Mouse (Mus musculus) spleen, embryonic (tissue): Measurements from ENCODE around the gene Sh2d3c.

ENCODE experiments used
- CTCF ChIA-PET: fragments of 350-600 bp; sonication (Branson Sonifier 250); formaldehyde crosslinking; loops from one replicate; lab custom pipeline; 2022; lab: Charles Lee

Gene Sh2d3c

DNA sequence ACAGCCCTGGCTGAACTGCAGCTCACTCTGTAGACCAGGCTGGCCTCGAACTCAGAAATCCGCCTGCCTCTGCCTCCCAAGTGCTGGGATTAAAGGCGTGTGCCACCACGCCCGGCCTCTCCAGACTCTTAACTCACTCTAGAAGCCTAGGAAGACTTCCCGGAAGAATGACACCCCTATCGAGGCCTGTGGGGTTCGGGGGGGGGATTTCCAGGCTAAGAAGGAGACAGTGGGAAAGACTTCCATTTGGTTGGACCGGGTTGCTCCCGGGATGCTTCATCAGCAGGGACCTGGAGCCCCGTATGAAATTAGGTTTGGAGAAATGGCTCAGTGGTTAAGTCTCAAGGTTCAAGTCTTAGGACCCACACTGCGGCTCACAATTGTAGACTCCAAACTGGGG is 26.2 kb upstream of the Sh2d3c start:
- CTCF ChIA-PET = no interaction called here

DNA sequence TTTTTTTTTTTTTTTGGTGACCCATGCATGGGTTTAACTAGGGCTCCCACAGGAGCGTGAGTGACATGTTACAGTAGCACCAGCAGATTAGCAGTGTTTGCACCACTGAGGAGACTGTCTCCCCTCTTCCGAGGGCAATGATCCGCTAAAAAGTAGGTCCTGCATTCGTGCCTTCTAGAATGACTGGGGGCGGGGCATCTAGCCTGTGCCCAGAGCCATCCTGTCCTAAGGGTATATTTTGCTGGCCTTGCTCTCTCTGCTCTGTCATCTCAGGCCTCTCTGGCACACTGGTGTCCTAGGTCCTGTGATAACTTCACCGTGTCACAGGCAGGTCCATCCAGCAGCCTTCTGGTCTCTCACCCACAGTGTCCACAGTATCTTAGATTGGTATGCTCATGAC is 21.2 kb upstream of the Sh2d3c start:
- CTCF ChIA-PET = no interaction called here

DNA sequence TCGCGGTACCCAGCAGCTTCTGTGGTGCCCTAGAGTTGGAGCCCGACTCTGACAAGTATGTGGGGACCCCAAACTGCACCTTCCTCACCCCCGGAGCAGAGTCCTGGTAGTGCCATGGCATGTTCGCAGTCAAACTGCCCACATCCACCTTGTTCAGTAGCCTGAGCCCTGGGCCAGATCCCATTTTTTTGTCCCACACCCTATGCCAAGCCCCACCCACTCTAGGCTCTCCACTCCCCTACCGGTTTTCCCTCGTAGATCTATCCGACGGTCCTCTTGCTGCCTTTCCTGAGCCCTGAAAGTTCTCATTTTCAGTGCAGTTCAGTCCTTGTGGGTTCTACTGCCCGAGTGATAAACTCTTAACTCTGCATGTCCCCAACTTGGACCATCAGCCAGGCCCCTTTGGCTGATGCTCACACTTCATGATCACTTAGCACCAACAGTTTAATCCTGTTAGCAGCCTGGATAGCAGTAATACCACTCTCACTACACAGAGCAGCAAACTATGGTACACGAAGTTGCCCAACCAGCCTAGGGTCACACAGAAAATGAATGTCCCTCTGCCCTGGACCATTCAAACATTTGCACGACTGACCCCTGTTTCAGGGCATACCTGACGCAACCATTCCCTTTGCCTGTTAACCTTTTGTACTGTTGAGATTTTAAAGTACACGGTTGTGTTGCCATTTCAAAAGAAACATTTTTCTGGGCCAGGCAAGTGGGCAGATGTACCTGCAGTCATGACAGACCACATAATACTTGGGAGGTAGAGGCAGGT is 19.7 kb upstream of the Sh2d3c start:
- CTCF ChIA-PET = no interaction called here

DNA sequence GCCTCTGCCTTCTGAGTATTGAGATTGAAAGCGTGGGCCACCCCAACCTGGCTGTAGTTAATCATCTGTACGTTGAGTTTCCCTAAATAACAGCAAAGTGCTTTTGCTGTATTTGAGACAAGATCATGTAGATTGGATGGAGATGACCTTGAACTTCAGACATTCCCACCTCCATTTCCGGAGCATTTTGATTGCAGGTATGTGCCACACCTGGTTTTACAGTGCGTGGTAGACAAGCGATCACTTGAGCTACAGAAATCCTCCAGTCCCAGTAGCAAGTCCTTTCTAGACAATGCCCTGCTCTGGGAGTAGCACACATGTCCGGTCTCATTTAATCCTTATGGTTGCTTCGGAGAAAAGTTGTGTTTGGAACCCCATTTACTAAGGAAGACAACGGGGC is 17.8 kb upstream of the Sh2d3c start:
- CTCF ChIA-PET = no interaction called here

DNA sequence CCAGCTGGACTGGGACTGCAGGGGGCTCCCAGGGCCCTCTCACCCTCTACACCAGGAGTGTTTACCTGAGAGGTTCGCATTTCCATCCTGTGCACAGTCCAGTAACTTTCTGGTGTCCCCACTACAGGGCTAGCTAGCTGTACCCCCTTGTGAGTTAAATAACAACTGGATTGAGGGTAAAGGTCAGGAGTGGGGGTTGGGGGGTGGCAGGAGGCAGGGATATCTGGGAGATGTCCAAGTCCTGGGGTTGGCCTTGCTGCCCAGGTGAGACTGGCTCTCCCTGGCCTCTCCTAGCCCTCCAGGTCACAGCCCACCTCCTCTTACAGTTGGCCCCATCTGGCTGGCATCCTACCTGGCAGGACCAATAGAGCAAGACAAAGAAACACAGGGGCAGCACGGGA is 16.8 kb upstream of the Sh2d3c start, which contains the start of gene Fpgs:
TSS of gene Fpgs (minus strand) at position 125 of the 401 bp plus-strand sequence.
- CTCF ChIA-PET = interaction anchor here (0.6 kb wide), 1 partner anchor 48 kb away, joined by 3 read pairs; no protein-coding TSS in a partner anchor

DNA sequence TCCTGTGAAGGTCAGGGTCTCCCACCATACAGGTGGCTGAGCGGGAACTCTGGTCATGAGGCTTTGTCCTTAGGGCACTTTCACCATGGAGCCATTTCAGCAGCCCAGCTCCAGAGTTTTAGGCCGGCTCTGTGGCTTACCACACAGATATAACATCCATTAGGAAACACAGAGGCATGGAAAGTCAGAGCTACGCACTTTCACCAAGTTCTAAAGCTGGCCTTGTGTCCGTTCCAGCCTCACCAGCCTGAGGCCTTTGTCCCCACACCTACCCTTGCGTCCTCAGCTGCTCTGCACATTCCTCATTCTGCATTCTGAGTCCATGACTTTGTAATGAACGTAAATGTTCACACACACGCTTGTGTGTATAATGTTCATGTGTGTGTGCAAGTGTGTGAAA is 15.8 kb upstream of the Sh2d3c start:
- CTCF ChIA-PET = no interaction called here

DNA sequence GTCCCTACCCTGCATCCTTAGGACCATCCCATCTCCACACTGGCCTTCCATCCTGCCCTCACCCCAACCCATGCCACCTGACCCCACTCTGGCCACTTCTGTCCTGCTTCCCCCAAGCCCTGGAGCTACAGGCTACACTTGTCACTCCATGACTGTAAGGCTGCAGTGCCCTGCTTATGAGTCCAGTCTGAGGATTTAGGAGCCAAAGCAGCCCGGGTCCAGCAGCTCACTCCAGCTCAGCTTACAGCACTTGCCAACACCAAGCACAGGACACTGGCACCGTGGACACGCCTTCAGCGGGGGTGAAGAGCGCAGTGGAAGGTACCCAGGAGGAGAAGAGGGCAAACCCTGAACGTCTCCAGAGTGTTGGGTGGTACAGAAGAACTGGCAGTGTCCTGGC is 13.9 kb upstream of the Sh2d3c start:
- CTCF ChIA-PET = no interaction called here

DNA sequence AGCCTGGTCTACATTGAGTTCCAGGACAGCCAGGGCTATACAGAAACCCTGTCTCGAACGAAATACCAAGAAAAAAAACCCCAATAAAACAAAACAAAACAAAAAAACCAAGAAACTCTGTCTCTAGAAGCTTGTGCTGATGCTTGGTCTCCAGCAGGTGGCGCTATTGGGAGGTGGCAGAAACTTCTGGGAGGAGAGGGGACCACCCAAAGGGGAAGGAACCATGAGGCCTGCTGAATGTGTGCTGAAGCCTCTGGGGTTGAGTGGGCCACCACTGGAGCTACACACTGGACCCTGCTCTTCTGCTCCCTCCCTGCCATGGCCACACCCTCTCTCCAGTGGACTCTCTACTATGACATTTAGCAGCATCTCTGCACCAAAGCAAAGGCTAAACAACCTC is 12.2 kb upstream of the Sh2d3c start:
- CTCF ChIA-PET = interaction anchor here (0.6 to 1.2 kb wide), 6 partner anchors 11 to 142 kb away, joined by 3 read pairs; no protein-coding TSS in a partner anchor

DNA sequence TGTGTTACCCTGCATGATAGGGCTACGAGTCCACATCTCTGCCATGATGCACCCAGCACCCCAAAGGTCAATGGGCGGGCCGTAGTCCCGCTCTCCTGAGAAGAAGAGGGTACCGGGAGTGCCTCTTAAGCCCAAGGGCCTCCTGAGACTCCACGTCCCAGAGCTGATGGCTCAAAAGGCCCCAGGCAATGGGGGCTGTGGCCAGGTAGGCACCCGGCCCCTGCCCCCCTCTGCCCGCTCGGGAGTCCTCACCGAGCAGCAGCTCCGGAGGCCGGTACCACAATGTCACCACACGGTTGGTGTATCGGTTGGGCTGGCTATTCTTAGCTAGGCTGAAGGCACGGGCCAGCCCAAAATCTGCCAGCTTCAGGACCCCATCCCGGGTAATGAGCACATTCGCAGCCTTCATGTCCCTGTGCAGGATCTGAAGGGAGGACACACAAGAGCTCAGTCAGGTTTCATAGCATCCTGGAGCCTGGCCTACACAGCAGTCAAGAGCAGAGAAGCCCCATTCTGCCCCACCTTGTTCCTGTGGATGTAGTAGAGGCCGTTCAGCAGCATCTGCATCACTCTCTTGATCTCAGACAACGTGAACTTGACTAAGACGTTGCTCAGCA is 11.2 kb upstream of the Sh2d3c start:
- CTCF ChIA-PET = no interaction called here

DNA sequence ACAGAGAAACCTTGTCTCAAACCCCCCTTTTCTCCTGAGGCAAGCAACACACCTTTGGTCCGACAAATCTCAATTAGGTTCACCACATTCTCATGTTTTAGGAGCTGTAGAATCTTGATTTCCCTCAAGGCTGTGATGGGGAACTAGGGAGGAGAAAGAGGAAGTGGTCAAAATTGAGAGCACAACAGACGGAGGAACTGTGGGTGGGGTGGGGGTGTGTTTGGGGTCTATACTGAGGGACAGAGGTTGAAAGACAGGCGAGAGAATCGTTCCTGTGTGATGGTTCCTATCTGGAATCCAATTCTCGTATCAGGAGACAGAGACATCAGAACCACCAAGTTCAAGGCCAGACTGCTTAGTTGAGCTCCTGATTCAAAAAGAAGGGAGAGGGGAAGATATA is 10.4 kb upstream of the Sh2d3c start:
- CTCF ChIA-PET = no interaction called here

DNA sequence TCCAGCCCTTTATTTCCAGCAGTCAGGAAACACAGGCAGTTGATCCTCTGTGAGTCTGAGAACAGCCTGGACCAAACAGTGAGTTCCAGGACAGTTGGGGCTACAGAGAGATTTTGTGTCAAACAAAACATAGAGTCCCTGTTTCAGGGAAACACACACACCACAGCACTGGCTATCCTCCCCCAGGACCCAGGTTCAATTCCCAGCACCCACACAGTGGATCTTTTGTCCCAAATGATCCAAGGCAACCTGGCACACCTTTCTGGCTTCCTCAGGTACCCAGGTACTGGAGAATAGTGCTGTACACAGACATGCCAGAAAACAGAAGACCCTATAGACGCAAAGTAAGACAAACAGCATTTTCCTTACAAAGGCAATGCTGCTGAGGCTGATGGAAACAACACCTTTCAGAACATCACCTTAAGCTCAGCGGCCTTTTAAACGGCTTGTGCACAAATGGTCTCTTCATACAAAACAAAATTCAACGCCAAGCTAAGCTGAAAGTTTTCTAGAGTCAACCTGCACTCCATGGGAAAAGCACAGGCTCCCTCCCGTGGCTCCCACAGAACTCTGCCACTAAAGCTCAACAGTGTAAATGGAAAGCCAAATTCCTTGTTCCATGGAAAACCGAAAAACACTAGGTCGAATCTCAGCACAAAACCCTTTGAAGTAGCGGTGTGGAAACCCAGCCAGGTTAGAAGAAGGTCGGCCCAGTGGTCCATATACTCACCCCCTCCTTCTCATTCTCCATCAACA is 9.4 kb upstream of the Sh2d3c start:
- CTCF ChIA-PET = no interaction called here

DNA sequence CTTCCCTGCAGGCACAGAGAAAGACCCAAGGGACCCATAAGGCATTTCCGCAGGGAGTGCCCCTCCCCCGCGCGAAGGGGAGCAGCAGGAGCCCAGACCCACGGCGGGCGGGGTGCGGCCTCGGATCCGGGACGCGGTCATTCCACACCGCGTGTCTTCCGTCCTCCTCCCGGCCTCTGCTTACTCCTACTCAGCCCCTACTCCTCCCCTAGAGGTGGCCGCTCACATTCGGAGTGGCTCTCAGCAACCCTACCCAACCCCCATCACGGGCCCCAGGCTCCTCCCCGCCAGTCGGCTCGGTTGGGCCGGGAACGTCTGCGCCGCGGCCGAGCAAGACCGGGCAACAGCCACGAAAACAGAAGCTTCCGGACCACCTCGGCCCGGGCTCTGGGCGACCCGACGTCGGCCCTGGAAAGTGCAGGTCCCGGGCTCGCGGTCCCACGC is 8.7 kb upstream of the Sh2d3c start:
- CTCF ChIA-PET = interaction anchor here (0.5 kb wide), 1 partner anchor 64 kb away, joined by 3 read pairs; no protein-coding TSS in a partner anchor

DNA sequence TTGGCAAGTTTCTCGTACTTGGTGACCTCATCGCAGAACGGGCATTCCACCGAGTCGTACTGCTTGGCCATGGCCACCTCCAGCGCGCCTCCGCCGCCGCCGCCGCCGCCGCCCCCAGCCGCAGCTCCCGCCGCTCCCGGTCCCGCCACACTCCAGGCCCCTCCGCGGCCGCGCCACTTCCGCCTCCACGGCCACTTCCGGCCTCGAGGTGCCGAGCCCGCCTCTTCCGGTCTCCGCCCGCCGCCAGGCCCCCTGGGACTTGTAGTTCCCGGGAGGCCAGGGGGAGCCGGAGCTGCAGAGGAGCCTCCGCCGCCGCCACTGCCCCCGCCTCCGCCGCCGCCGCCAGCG is 8.3 kb upstream of the Sh2d3c start:
- CTCF ChIA-PET = interaction anchor here (0.5 kb wide), 1 partner anchor 64 kb away, joined by 3 read pairs; no protein-coding TSS in a partner anchor

DNA sequence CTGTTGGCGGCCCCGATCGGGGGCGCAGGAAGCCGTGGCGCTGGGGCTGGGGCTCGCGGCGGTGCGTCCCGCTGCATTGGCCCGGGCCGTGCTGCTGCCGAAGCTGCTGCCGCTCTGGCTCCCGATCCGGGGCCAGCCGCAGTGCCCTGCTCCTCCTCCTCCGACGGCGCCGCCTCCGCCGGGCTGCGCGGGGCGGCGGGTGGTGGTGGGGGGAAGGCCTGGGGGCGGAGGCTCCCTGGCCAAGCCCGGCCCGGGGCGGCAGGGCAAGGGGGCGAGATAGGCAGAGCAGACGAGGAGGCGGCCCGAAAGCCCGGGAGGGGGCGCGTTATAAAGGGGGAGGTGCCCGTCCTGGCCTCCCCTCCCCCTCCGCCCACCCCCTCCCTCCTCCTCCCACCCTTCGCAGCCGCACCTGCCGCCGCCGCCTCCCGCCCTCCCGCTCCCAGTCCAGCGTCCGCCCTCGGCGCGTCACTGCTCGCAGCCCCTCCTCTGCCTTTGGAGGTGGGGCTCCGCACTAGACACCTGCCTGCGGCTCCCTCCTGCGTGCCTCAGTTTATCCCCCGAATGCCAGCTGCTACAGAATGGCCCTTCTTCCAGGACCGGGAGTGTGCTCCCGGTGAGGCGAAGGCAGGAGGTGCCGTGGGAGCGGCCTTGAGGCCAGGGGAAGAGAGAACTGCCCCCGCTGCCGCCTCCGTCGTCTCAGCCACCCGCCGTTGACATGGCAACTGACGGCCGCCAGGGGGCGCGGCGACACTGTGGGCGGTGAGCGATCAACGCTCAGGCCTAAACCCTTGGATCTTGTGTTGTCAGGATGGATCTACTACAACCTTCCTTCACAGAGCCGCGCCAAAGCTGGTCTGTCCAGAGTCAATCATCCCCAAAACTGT is 7.7 kb upstream of the Sh2d3c start, which contains the start of gene Cdk9:
TSS of gene Cdk9 (minus strand) at position 143 of the 884 bp plus-strand sequence.
- CTCF ChIA-PET = interaction anchor here (0.8 to 2.3 kb wide), 3 partner anchors 14 to 39 kb away, joined by 3 to 13 read pairs (median 4); no protein-coding TSS in a partner anchor

DNA sequence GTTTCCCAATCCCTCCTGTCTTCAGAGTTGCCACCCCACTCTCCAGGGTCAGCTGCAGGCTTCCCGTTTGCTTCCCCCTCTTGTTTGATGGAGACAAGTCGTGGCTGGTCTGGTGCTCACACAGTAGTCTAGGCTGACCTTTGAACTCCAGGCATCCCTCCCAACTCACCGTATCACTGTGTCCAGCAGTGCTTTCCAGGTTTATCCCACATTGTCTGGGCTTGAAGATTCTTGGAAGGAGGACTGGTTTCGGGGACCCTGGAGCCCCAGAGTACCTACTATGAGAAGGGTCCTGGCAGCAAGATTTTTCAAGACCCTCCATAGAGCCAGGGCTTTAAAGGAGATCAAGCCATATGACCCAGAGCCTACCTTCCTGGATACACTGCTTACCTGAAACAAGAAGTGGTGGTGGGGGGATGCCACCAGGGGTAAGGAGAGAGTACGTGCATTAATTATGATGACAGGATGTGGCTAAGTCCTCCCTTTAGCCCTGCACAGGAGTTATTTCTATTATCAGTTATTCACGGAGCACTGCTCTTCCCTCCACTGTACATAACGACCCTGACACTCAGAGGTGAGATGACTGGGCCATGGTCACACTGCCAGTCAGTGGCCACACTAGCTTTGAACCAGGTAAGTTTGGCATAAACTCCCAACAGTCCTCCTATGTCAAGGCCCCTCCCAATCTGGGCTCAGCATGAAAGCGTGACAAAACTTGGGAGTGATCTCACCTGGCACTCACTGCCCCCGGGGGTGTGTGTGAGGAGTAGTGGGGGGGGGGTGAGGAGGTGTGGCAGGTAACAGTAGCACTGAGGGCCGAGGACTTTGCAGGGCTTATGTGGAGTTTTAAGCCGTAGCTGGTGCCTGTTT is 6.5 kb upstream of the Sh2d3c start:
- CTCF ChIA-PET = interaction anchor here (1.2 to 2.3 kb wide), 3 partner anchors 10 to 38 kb away, joined by 3 to 13 read pairs (median 4); no protein-coding TSS in a partner anchor

DNA sequence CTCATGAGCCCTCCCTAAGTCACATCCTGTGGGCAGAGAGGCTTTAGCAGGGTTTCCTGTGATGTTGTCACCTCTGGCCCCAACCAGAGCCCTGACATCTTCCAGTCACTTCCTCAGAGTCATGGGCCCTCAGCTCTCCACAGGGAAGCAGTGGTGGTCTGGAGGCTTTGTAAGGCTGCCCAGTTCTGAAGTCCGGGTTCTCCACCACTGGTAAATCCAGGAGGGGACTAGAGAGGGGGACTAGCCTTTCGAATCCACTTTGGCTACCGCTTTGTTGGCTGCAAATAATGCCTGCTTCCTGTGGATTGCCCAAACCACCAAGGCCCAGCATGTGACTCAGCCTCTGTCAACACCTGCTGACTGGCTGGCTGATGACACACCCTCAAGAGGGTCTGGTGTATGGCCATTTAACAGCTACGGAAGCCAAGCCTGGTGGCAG is 5.8 kb upstream of the Sh2d3c start:
- CTCF ChIA-PET = interaction anchor here (1.5 to 2.3 kb wide), 2 partner anchors 9 to 12 kb away, joined by 4 to 13 read pairs; no protein-coding TSS in a partner anchor

DNA sequence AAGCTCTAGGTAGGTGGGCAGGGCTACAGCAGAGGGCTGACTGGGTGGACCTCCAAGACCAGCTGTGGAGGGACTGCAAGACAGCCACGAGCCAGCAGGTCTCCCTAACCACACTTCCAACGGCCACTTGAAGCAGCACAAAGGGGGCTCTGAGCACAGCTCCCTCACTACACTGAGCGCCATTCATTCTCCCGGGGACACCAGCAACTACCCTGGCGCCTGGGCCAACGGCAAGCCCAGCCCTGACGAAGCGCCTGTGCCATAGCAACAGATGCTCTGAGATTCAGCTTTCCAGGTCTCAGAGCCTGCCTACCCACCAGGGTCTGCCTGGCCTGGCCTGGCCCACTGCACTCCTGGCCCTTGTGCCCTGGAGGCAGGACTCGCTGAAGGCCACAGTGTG is 2.1 kb upstream of the Sh2d3c start:
- CTCF ChIA-PET = no interaction called here

DNA sequence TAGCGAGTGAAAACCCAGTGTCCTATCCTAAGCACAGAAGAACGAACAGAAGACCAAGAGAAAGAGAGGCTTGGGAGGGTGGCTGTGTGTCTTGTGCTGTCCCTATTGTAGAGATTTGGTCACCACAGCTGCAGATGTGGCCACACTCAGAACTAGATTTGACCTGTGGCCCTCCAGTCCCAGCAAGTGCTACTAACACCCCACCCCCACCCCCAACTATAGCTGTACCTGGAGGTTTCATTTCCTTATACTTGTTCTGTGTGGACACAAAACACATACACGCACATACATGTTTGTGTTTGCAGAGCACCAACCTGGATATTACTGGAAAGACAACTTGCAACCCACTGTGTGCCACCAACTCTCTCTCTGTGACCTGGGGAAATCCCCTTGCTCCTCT is 802 bp upstream of the Sh2d3c start:
- CTCF ChIA-PET = interaction anchor here (0.7 kb wide), 1 partner anchor 14 kb away, joined by 6 read pairs; no protein-coding TSS in a partner anchor

DNA sequence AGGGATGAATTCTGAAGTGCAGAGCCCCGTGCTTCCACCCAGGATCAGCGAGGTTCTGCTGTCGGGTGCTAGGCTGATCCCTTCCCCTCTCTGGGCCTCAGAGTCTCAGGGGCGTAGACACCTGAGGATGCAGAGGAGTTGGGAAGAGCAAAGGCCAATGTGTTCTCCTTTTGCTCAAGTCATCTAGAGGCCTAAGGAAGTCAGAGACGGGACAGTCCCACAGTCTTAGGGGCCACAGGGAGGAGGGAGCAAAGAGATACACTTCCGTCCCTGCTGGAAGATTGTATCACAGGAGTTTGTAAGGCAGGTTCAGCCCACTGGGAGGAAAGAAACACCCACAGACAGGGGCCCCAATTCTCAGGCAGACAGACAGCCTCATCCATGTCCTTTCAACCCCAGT is 1.2 kb downstream of the Sh2d3c start:
- CTCF ChIA-PET = interaction anchor here (0.6 kb wide), 1 partner anchor 56 kb away, joined by 6 read pairs; no protein-coding TSS in a partner anchor
